Mouse (Mus musculus) spleen, adult 2 months (tissue): ENCODE data around the gene Acsbg2.

Experiments used
- CTCF ChIP-seq: fragments of 200-500 bp; IDR thresholded peaks from 2 replicates; pipeline ENCODE4 v1.5.1; 2011; ENCODE audit warnings: mild to moderate bottlenecking, inconsistent platforms; ENCODE audit not compliant: insufficient read depth, insufficient read length, insufficient replicate concordance; ENCODE audit errors: extremely low read depth
- POLR2A ChIP-seq: fragments of 200-500 bp; IDR thresholded peaks from 2 replicates; pipeline ENCODE4 v1.6.1; 2011; ENCODE audit warnings: low read depth, low read length, inconsistent platforms

DNA sequence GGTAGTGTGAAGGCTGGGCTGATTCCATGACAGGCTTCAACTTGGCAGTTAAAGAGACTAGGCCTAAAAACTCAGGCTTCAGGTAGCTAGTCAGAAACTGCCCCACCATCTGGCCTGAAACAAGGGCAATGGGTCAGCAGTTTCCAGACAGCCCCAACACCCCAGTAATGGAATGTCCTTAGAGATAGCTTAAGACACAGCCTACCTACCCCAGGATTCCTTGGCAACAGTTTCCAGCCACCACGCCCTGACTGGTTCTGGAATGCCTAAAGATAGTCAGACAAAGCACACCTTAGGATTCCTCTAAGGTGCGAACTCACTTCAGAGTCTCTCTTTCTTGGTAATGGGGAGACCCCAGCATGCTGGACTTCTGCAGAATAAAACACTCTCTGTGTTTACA is 51.9 kb downstream of the Acsbg2 start:
- no peak for TF ChIP-seq CTCF
- no peak for TF ChIP-seq POLR2A
